Mouse (Mus musculus): ENCODE measurements around the gene Cd3e.

Gene Cd3e

GRCm38 (mm10) chr9:45015841-45016240 lies 6.4 kb upstream of the Cd3e start:
- DNase-seq: peak; percentile 68

GRCm38 (mm10) chr9:45014879-45015278 lies 5.5 kb upstream of the Cd3e start:
- peak; percentile 57 for DNase-seq

DNA sequence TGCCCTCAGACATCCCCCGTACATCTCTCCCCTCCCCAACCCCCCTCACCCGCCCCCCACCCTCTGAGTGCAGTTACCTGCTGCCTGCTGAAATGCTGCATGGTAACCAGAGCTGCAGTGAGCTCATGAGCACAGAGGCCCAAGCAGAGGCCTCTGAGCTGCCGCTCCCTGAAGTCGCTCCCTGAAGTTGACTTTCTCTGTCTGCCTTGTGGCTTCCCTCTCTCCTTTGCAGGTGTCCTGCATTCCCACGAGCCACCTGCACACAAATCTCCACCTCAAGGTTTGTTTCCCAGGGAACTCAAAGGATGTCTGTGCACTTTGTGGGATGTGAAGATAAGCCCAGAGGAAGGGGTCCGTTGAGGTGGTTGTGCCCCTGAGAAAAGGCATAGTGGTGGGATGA lies 1.9 kb upstream of the Cd3e start:
- no peak for DNase-seq

DNA sequence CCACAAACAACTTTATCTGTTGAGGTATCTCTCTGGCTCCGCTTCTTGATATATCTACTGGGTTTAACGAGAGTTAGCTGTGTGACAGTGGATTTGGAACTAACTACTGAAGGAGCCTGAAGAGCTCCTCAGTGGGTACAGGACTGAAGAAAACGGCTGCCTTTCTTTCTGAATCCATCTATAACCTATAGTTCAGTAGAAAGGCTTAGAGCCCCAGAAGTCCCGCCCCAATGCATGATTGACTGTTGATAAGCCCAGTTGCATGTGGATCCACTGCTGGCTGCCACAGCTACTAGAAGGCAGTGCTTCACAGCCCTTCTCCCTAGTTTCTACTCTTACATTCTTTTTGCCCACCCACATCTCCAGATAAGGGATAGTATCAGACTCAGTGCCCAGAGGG lies 1.0 kb upstream of the Cd3e start:
- DNase-seq: peak; percentile 83

- DNase-seq: peak; percentile 79
Observed at GRCm38 (mm10) chr9:45008342-45008741, 1.1 kb downstream of the Cd3e start.

- peak; percentile 47 for DNase-seq
Observed at GRCm38 (mm10) chr9:45007404-45007803, 2.0 kb downstream of the Cd3e start.

DNA sequence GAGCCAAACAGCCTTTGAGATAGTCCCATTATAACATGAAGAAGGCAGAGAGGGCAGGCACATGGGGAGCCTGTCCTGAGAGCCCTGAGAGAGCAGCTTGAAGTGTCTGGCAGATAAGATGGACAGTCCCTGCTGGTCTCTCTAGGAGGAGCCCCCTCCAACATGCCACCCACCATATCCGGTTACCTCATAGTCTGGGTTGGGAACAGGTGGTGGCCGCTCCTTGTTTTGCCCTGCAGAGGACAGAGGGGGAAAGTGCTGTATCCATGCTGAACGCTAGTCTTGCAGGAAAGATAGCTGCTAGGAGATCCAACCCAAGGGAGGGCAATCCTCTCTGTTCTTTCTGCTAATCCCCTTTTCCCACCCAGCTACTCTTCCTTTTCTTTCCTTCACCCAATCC lies 9.2 kb downstream of the Cd3e start:
- DNase-seq: no peak

DNA sequence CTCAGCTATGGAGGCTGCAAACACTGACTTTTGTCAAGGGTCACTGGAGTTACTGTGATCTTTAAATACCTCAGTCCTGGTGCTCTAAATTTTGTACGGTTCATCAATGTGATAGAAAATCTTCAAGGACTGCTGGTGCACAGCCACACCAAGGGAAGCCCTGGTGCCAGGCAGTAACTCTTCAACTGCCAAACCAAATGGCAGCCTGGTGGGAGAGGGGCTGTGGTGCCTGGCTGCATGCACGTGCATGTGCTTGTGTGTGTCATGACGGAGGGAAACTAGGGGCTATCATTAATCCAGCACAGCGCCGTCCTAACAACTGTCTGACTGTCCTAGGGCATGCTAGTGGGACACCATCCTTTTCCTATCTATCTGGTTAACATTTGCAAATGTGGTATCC lies 9.7 kb downstream of the Cd3e start:
- DNase-seq: no peak

GRCm38 (mm10) chr9:44999171-44999570 lies 10.3 kb downstream of the Cd3e start:
- peak; percentile 61 for DNase-seq

- DNase-seq: peak; percentile 71
Observed at GRCm38 (mm10) chr9:44998138-44998537, 11.3 kb downstream of the Cd3e start.

DNA sequence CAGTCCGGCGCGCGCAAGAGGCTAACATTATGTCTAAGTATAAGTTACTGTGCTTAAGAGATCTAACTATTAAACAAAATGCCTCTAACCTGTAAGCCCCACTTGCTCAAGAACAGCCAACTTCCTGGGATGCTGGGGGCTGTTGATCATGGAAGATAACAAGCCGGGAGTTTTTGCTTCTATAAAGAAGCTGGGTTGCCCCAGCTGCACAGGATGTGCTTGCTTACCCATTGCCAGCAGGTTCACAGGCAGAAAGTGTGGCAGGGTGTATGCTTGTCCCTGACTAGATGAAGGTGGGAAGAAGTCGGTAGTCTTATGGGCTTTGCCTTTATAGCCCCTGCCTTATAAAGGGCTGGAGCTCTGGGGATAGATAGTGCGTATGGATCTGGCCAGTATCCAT lies 12.8 kb downstream of the Cd3e start:
- DNase-seq: peak; percentile 70

- no peak for DNase-seq
Observed at GRCm38 (mm10) chr9:44994962-44995361, 14.5 kb downstream of the Cd3e start.

- no peak for DNase-seq
Observed at GRCm38 (mm10) chr9:44993268-44993667, 16.2 kb downstream of the Cd3e start.

DNA sequence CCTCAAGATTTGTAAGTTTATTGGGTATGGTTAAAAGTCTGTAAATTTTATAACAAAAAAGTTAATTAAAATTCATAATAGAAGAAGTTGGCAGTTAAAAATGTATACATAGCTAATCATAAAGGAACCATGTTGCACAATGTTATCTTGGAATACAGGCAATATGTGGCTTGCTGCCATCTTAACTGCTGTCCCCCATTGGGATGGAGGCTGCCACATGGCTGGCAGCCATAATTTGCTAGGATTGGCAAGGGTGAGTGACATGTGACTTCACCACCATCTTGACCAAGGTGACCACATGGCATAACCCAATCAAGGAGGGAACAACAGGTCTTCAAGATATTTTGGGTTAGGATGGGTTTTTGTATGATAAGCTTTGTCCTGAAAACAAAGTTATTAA lies 17.2 kb downstream of the Cd3e start:
- DNase-seq: no peak

- DNase-seq: no peak
Observed at GRCm38 (mm10) chr9:44991821-44992220, 17.6 kb downstream of the Cd3e start.

DNA sequence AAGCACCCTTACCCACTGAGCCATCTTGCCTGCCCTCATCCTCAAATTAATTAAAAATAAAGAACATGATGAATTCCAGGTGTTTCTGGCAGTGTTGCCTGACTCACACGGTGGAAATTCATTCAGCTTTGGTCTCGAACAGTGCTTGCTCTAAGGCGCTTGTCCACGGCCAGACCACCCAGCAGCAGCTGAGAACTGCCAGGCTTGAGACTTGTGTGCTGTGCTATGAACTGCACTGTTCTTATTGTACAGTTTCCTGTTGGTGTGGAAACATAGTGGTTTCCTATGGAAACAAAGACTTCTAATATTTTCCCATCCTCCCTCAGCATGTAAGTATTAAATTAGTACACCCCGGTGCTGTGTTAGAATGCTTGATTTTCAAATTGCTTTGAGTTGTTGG lies 22.5 kb downstream of the Cd3e start:
- no peak for DNase-seq

DNA sequence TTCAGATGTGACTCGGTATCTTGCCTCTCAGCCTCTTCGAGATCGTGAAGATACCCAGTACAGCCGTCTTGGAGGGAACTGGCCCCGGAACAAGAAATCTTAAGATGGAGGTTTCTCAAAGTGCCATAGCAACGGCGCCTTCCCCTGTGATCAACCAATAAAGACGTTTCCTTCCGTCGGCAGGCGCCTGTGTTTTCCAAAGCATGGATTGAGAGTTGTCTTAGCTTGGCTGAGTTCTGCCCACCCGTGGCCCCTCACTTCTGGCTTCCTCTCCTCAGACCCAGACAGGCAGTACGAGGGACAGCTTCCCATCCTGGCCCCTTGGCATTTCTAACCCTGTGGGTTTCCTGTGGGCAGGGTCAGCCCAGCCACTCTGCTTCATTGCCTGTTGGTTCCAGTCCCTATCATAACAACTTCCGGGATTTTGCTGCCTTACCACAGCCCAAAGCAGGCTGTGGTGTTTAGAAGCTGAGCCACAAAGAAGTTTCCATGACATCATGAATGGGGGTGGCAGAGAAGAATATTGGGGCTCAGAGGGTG lies 23.1 kb downstream of the Cd3e start:
- DNase-seq: peak; percentile 88

DNA sequence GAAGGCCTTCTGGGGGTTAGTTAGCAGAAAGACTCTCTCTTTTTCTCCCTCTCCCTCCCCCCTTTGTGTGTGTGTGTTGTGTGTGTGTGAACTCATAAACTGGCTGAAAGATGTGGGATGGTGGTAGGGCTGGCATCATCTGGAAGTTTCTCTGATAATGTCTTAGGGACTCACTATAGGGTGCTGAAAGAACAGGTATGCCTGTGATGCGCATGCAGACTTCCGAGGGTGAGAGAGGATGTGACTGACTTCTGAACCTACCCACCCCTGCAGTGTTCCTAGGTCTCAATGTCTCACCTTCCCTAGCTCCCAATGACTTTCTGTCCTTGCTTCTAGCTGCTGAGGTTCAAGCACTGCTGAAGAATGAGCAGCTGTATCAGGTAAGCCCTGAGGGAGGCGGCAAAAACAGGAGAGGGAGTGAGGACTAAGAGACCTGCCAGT lies 23.7 kb downstream of the Cd3e start:
- peak; percentile 58 for DNase-seq

DNA sequence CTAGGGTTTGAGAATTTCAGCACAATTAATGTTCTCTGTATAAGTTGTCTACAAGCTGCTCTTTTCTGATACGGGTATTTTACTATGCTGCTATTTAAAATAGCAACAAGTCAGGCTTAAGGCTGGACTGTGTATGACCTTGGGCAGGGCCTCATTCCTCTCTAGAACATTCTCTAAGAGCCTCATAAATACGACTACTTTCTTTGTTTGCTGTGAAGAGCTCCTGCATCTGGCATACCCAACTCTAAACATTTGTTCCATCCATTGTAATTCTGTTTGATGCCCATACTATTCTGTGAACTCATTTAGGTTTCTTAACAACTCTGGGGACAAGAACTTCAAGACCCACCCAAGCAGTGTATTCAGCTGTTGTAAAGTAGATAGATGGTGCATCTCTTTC lies 26.4 kb downstream of the Cd3e start:
- no peak for DNase-seq

GRCm38 (mm10) chr9:44982531-44982930 lies 26.9 kb downstream of the Cd3e start:
- peak; percentile 59 for DNase-seq

DNA sequence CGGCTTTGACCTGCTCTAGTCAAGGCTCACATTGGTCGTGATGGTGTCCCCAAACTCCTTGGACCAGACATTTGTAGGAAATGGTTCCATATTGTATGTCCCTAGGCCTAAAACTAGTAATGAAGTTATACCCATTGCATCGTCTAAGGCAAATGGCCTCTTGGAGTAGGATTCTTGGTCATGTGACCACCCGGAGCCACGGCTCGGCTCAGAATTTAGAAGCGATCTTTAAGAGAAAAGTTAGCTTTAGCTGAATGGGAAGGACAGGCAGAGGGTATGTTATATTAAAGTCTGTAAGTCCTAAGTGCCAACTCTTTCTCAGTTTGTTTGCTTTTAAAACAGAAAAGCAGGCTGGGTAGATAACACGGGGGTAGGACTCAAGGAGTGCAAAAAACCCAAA lies 27.3 kb downstream of the Cd3e start:
- DNase-seq: no peak

GRCm38 (mm10) chr9:44981676-44982075 lies 27.8 kb downstream of the Cd3e start, which contains the start of gene Cd3d:
Cd3d (plus strand) TSS chr9:44981786.
- peak; percentile 79 for DNase-seq

GRCm38 (mm10) chr9:44981104-44981503 lies 28.3 kb downstream of the Cd3e start:
- DNase-seq: no peak

DNA sequence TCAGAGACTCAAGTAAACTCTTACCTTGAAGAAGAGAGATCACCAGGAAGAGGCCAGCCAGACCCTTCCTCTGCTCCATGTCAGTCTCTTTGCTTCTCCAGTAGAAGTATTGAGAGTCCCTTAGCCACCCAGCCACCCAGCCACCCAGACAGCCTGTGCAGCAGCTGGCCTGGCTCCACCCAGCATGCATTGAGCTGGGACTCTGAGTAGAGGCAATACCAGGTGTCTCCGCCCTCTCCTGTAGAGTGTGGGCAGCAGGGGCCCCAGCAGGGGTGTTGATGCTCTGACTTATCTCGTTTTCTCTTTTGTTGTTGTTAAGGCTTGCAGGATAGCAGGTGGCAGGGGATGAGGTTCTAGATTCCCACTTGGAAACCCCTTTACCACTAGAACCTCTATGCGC lies 29.2 kb downstream of the Cd3e start, which contains the start of gene Cd3g:
Cd3g (minus strand) TSS at position 190 of the 400 bp plus-strand sequence.
- peak; percentile 95 for DNase-seq

DNA sequence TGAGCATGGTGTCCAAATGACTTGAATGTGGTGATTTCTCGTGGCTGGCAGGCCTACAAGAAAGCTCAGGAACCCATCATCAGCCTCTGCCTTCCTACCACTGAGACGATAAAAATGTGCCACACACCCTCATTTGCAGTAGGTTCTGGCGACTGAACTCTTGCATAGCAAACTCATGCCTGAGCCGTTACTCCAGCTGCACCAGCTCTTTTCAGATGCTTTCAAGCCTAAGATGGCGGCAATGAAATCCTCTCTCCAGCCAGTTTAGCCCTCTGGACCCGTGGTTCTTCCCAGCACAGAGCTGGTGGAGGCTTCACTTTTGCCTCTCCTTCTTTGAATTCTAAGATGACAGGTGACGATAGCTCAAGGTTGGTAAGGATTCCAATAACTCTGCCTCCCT lies 29.6 kb downstream of the Cd3e start:
- peak; percentile 59 for DNase-seq
